Mouse (Mus musculus): ENCODE data around the gene Nipal4. TPM values are rescaled to one million over a fixed set of nuclear protein-coding genes. Genes with fewer than 3 reads are reported as not detected.

The Nipal4 gene
- total and polyA plus RNA-seq, 3 experiments: not detected

DNA sequence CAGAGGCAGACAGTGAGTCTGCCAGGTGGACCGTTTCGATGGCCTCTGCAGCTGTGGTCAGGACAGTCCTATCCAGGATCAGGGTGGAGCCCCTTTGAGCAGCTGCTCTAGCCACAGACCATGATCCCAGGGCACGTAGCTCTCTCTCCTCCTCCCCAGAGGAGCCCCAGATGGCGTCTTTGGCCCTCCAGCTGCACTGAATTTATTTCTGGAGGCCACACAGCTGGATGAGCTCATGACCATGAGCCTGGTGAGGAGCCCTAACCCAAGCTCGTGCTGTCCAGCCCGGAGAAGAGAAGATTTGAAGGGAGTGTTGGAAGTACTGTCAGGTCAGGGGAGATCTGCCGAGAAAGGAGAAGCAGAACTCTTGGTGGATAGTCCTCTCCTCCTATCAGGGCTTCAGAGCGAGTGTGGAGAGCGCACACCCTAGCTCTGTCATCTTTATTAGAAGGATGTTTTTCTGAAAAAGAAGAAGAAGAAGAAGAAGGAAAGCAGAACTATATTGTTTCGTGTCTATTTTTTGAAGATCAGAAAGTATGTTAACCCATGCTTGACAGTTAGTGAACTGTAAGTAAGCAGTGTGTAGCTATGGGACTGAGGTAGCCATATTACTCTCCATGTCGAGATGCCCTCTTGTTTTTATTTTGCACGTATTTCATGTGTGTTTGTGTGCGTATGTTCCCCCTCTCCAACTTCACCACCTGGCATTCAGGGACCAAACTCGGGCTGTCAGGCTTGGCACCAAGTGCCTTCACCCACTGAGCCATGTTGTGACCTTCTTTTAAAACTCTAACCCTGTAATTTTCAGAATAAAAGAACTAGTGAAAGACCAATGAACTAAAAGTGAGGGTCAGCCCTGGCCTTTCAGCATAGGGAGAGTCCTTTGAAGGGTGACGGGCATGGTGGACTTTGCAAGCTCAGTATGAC lies 38.4 kb downstream of the Nipal4 start:
- peaks cover 5% of the 10 kb centered on the region; the same call in 1 of the 2 replicates for H3K27me3 ChIP-seq (ENCODE audit: insufficient read depth, low read length)
- ATAC-seq (ENCODE audit: extremely low read depth, insufficient number of reproducible peaks, low FRiP score, poor library complexity, severe bottlenecking): no peak
- no peak overlapping the region for H3K4me3 ChIP-seq (ENCODE audit: low read depth, low read length)
- H3K9me3 ChIP-seq (replicated peaks): no peaks in the 10 kb centered on the region
- TF ChIP-seq GATA2 (IDR thresholded peaks at IDR 0.05; ENCODE audit: borderline replicate concordance, low read depth, low read length) (no peak), CTCF (IDR thresholded peaks at IDR 0.05; ENCODE audit: low read depth, low read length) (no peak), GATA1 (IDR thresholded peaks at IDR 0.05; ENCODE audit: borderline replicate concordance, low read length) (no peak), POLR2AphosphoS5 (IDR thresholded peaks at IDR 0.05; ENCODE audit: insufficient replicate concordance, low read depth, low read length) (no peak), TAL1 (conservative IDR thresholded peaks at IDR 0.05; ENCODE audit: low read depth, low read length) (no peak)
- H3K36me3 ChIP-seq (replicated peaks): no peaks in the 10 kb centered on the region
- H3K4me1 ChIP-seq (ENCODE audit: insufficient read depth, low read depth, low read length): no peaks in the 10 kb centered on the region
- DNase-seq (ENCODE audit: low spot score): no peak

GRCm38 (mm10) chr11:46126827-46127410 lies 39.4 kb downstream of the Nipal4 start:
- no peak for ATAC-seq (ENCODE audit: extremely low read depth, insufficient number of reproducible peaks, low FRiP score, poor library complexity, severe bottlenecking)
- TF ChIP-seq GATA1 (IDR thresholded peaks at IDR 0.05; ENCODE audit: borderline replicate concordance, low read length) (no peak), TAL1 (conservative IDR thresholded peaks at IDR 0.05; ENCODE audit: low read depth, low read length) (no peak), GATA2 (IDR thresholded peaks at IDR 0.05; ENCODE audit: borderline replicate concordance, low read depth, low read length) (no peak), CTCF (IDR thresholded peaks at IDR 0.05; ENCODE audit: low read depth, low read length) (no peak), POLR2AphosphoS5 (IDR thresholded peaks at IDR 0.05; ENCODE audit: insufficient replicate concordance, low read depth, low read length) (no peak)
- H3K27me3 ChIP-seq (ENCODE audit: insufficient read depth, low read length): peaks cover 10% of the 10 kb centered on the region; the same call in 1 of the 2 replicates
- H3K36me3 ChIP-seq (replicated peaks): no peaks in the 10 kb centered on the region
- DNase-seq (ENCODE audit: low spot score): no peak
- no peaks in the 10 kb centered on the region for H3K4me1 ChIP-seq (ENCODE audit: insufficient read depth, low read depth, low read length)
- H3K9me3 ChIP-seq (replicated peaks): no peaks in the 10 kb centered on the region
- no peak overlapping the region for H3K4me3 ChIP-seq (ENCODE audit: low read depth, low read length)

GRCm38 (mm10) chr11:46126317-46126716 lies 40.0 kb downstream of the Nipal4 start:
- H3K4me1 ChIP-seq (ENCODE audit: insufficient read depth, low read depth, low read length): no peaks in the 10 kb centered on the region
- no peak for DNase-seq (ENCODE audit: low spot score)
- TF ChIP-seq TAL1 (conservative IDR thresholded peaks at IDR 0.05; ENCODE audit: low read depth, low read length) (no peak), GATA2 (IDR thresholded peaks at IDR 0.05; ENCODE audit: borderline replicate concordance, low read depth, low read length) (no peak), POLR2AphosphoS5 (IDR thresholded peaks at IDR 0.05; ENCODE audit: insufficient replicate concordance, low read depth, low read length) (no peak), CTCF (IDR thresholded peaks at IDR 0.05; ENCODE audit: low read depth, low read length) (no peak), GATA1 (IDR thresholded peaks at IDR 0.05; ENCODE audit: borderline replicate concordance, low read length) (no peak)
- H3K9me3 ChIP-seq (replicated peaks): no peaks in the 10 kb centered on the region
- H3K4me3 ChIP-seq (ENCODE audit: low read depth, low read length): no peak overlapping the region
- ATAC-seq (ENCODE audit: extremely low read depth, insufficient number of reproducible peaks, low FRiP score, poor library complexity, severe bottlenecking): no peak
- H3K36me3 ChIP-seq (replicated peaks): no peaks in the 10 kb centered on the region
- H3K27me3 ChIP-seq (ENCODE audit: insufficient read depth, low read length): peaks cover 6% of the 10 kb centered on the region; the same call in 1 of the 2 replicates

- DNase-seq (ENCODE audit: low spot score) (no peak), ATAC-seq (ENCODE audit: extremely low read depth, insufficient number of reproducible peaks, low FRiP score, poor library complexity, severe bottlenecking) (no peak)
- H3K27me3 ChIP-seq (ENCODE audit: insufficient read depth, low read length): peaks cover 6% of the 10 kb centered on the region; the same call in 1 of the 2 replicates
- H3K9me3 ChIP-seq (replicated peaks): no peaks in the 10 kb centered on the region
- no peaks in the 10 kb centered on the region for H3K36me3 ChIP-seq (replicated peaks)
- TF ChIP-seq GATA1 (IDR thresholded peaks at IDR 0.05; ENCODE audit: borderline replicate concordance, low read length) (no peak), TAL1 (conservative IDR thresholded peaks at IDR 0.05; ENCODE audit: low read depth, low read length) (no peak), CTCF (IDR thresholded peaks at IDR 0.05; ENCODE audit: low read depth, low read length) (no peak), POLR2AphosphoS5 (IDR thresholded peaks at IDR 0.05; ENCODE audit: insufficient replicate concordance, low read depth, low read length) (no peak), GATA2 (IDR thresholded peaks at IDR 0.05; ENCODE audit: borderline replicate concordance, low read depth, low read length) (no peak)
- H3K4me1 ChIP-seq (ENCODE audit: insufficient read depth, low read depth, low read length): no peaks in the 10 kb centered on the region
- H3K4me3 ChIP-seq (ENCODE audit: low read depth, low read length): no peak overlapping the region
Measured at GRCm38 (mm10) chr11:46125835-46126229, 40.5 kb downstream of the Nipal4 start.

- Histone ChIP-seq H3K27me3 (ENCODE audit: insufficient read depth, low read length) (peaks cover 6% of the 10 kb centered on the region; the same call in 1 of the 2 replicates), H3K4me3 (ENCODE audit: low read depth, low read length) (no peak overlapping the region), H3K36me3 (replicated peaks) (no peaks in the 10 kb centered on the region), H3K9me3 (replicated peaks) (no peaks in the 10 kb centered on the region), H3K4me1 (ENCODE audit: insufficient read depth, low read depth, low read length) (no peaks in the 10 kb centered on the region)
- DNase-seq (ENCODE audit: low spot score) (no peak), ATAC-seq (ENCODE audit: extremely low read depth, insufficient number of reproducible peaks, low FRiP score, poor library complexity, severe bottlenecking) (no peak)
- TF ChIP-seq GATA2 (IDR thresholded peaks at IDR 0.05; ENCODE audit: borderline replicate concordance, low read depth, low read length) (no peak), TAL1 (conservative IDR thresholded peaks at IDR 0.05; ENCODE audit: low read depth, low read length) (no peak), GATA1 (IDR thresholded peaks at IDR 0.05; ENCODE audit: borderline replicate concordance, low read length) (no peak), CTCF (IDR thresholded peaks at IDR 0.05; ENCODE audit: low read depth, low read length) (no peak), POLR2AphosphoS5 (IDR thresholded peaks at IDR 0.05; ENCODE audit: insufficient replicate concordance, low read depth, low read length) (no peak)
Measured at GRCm38 (mm10) chr11:46125093-46125834, 41.0 kb downstream of the Nipal4 start.

All from G1E (cell line).